Mouse (Mus musculus) MEL (cell line): ENCODE data around the gene Gsg1l. TPM values are rescaled to one million over a fixed set of nuclear protein-coding genes. Genes with fewer than 3 reads are reported as not detected.

Experiments used
- DNase-seq: peaks from one replicate; pipeline ENCODE4 v3.0.0; 2011; ENCODE audit warnings: low read depth, low spot score
- H3K27ac ChIP-seq: 2 replicates; pipeline ENCODE4 v1.5.1; 2012; ENCODE audit warnings: low read depth, mild to moderate bottlenecking, control low read depth, low read length, moderate library complexity; ENCODE audit not compliant: control insufficient read depth
- H3K27me3 ChIP-seq, 2 experiments: fragments of 150-350 bp in 1 of 2; sonication (generic) in 1 of 2; 2 replicates each; pipeline ENCODE4 v1.6.1; 2012; ENCODE audit warnings: low read length in 2 of 2, mild to moderate bottlenecking in 2 of 2, improper control_type of control experiment in 1 of 2, moderate library complexity in 1 of 2; ENCODE audit not compliant: insufficient read depth in 2 of 2, control insufficient read depth in 1 of 2
- H3K36me3 ChIP-seq, 2 experiments: 2 replicates each; pipeline ENCODE4 v1.6.1; 2012 to 2014; ENCODE audit warnings: low read length in 2 of 2, improper control_type of control experiment in 1 of 2, inconsistent platforms in 1 of 2, mild to moderate bottlenecking in 1 of 2; ENCODE audit not compliant: insufficient read depth in 2 of 2, control insufficient read depth in 1 of 2
- H3K4me1 ChIP-seq, 2 experiments: fragments of 150-350 bp in 1 of 2; sonication (generic) in 1 of 2; 2 replicates each; pipeline ENCODE4 v1.6.1; 2012; ENCODE audit warnings: low read length in 2 of 2, improper control_type of control experiment in 1 of 2, mild to moderate bottlenecking in 1 of 2; ENCODE audit not compliant: insufficient read depth in 2 of 2, control insufficient read depth in 1 of 2
- H3K4me3 ChIP-seq, 2 experiments: fragments of 150-350 bp in 1 of 2; sonication (generic) in 1 of 2; 2 replicates each; pipeline ENCODE4 v1.5.1; 2012; ENCODE audit warnings: low read depth in 2 of 2, low read length in 2 of 2, mild to moderate bottlenecking in 2 of 2, moderate library complexity in 2 of 2, control low read depth in 1 of 2, improper control_type of control experiment in 1 of 2; ENCODE audit not compliant: control insufficient read depth in 1 of 2, insufficient read depth in 1 of 2
- H3K79me2 ChIP-seq: 2 replicates; pipeline ENCODE4 v1.6.1; 2012; ENCODE audit warnings: mild to moderate bottlenecking, low read length, moderate library complexity; ENCODE audit not compliant: control insufficient read depth, poor library complexity, insufficient read depth
- H3K9ac ChIP-seq: 2 replicates; pipeline ENCODE4 v1.6.1; 2012; ENCODE audit warnings: low read depth, mild to moderate bottlenecking, control low read depth, low read length, moderate library complexity; ENCODE audit not compliant: control insufficient read depth, poor library complexity, severe bottlenecking
- H3K9me3 ChIP-seq: fragments of 150-350 bp; sonication (generic); replicated peaks from 2 replicates; pipeline ENCODE4 v1.6.1; 2012; ENCODE audit warnings: mild to moderate bottlenecking, low read length, improper control_type of control experiment, moderate library complexity; ENCODE audit not compliant: insufficient read depth
- E2F4 ChIP-seq: IDR thresholded peaks from 2 replicates; pipeline ENCODE4 v1.6.1; 2011; ENCODE audit warnings: low read depth, low read length, improper control_type of control experiment, borderline replicate concordance
- GATA1 ChIP-seq: IDR thresholded peaks from 2 replicates; pipeline ENCODE4 v1.6.1; 2011; ENCODE audit warnings: low read depth, low read length, improper control_type of control experiment
- JUND ChIP-seq: IDR thresholded peaks from 2 replicates; pipeline ENCODE4 v1.6.1; 2011; ENCODE audit warnings: low read depth, mild to moderate bottlenecking, improper control_type of control experiment, low read length
- MAFK ChIP-seq: IDR thresholded peaks from 2 replicates; pipeline ENCODE4 v1.6.1; 2011; ENCODE audit warnings: low read depth, mild to moderate bottlenecking, low read length, improper control_type of control experiment, borderline replicate concordance
- MAX ChIP-seq: IDR thresholded peaks from 2 replicates; pipeline ENCODE4 v1.6.1; 2011; ENCODE audit warnings: low read length, improper control_type of control experiment
- MYC ChIP-seq: IDR thresholded peaks from 2 replicates; pipeline ENCODE4 v1.6.1; 2011; ENCODE audit warnings: low read depth, mild to moderate bottlenecking, low read length, improper control_type of control experiment, moderate library complexity
- NELFE ChIP-seq: IDR thresholded peaks from 2 replicates; pipeline ENCODE4 v1.6.1; 2011; ENCODE audit warnings: low read depth, low read length, improper control_type of control experiment
- NRF1 ChIP-seq: IDR thresholded peaks from 2 replicates; pipeline ENCODE4 v1.6.1; 2014; ENCODE audit warnings: low read depth, mild to moderate bottlenecking, inconsistent platforms, low read length, improper control_type of control experiment, moderate library complexity; ENCODE audit not compliant: poor library complexity, insufficient read depth, severe bottlenecking
- POLR2AphosphoS2 ChIP-seq: IDR thresholded peaks from 2 replicates; pipeline ENCODE4 v1.6.1; 2011; ENCODE audit warnings: low read length, improper control_type of control experiment
- POLR2AphosphoS5 ChIP-seq: IDR thresholded peaks from 2 replicates; pipeline ENCODE4 v1.6.1; 2012; ENCODE audit warnings: low read depth, borderline replicate concordance, mild to moderate bottlenecking, inconsistent platforms, low read length, moderate library complexity, mixed read lengths
- RAD21 ChIP-seq: IDR thresholded peaks from 2 replicates; pipeline ENCODE4 v1.6.1; 2011; ENCODE audit warnings: mild to moderate bottlenecking, low read depth, low read length, improper control_type of control experiment
- SMC3 ChIP-seq: IDR thresholded peaks from 2 replicates; pipeline ENCODE4 v1.6.1; 2011; ENCODE audit warnings: low read depth, low read length, improper control_type of control experiment
- TBP ChIP-seq: IDR thresholded peaks from 2 replicates; pipeline ENCODE4 v1.8.0; 2011; ENCODE audit warnings: low read depth, low read length, improper control_type of control experiment
- UBTF ChIP-seq: IDR thresholded peaks from 2 replicates; pipeline ENCODE4 v1.6.1; 2012; ENCODE audit warnings: low read depth, mild to moderate bottlenecking, inconsistent platforms, low read length, improper control_type of control experiment, moderate library complexity, borderline replicate concordance; ENCODE audit not compliant: insufficient read depth
- ZC3H11A ChIP-seq: IDR thresholded peaks from 2 replicates; pipeline ENCODE4 v1.6.1; 2012; ENCODE audit warnings: low read depth, mild to moderate bottlenecking, inconsistent platforms, low read length, improper control_type of control experiment
- ZKSCAN1 ChIP-seq: IDR thresholded peaks from 2 replicates; pipeline ENCODE4 v1.6.1; 2012; ENCODE audit warnings: low read depth, mild to moderate bottlenecking, inconsistent platforms, low read length, improper control_type of control experiment, moderate library complexity
- polyA plus RNA-seq, 2 experiments: library from polyadenylated mRNA; stranded (reverse) in 1 of 2; unstranded in 1 of 2; fragments of >175 nt in 1 of 2; fragments of >200 nt in 1 of 2; gene quantifications; 2 replicates each; pipeline versions ENCODE4 v1.2.1 to v1.2.4; 2012; ENCODE audit warnings: low replicate concordance in 2 of 2, low read depth in 1 of 2; ENCODE audit not compliant: insufficient read length in 2 of 2, insufficient read depth in 1 of 2, missing spikeins in 1 of 2
- total RNA-seq: library from RNA; depleted of rRNA; stranded (reverse); fragments of 300-350 nt; gene quantifications from 2 replicates; pipeline ENCODE4 v1.2.3, GENCODE M21; 2012

Gene Gsg1l
- total and polyA plus RNA-seq, 3 experiments: not detected

- TF ChIP-seq ZC3H11A (no peak), E2F4 (no peak), ZKSCAN1 (no peak), GATA1 (no peak), TBP (no peak), RAD21 (no peak), MAFK (no peak), SMC3 (no peak)
- TF ChIP-seq, all 39 proteins: peak for 0
- Histone ChIP-seq H3K9ac (no peak overlapping the region), H3K27me3 (no peaks in the 10 kb centered on the region), H3K9me3 (no peaks in the 10 kb centered on the region), H3K4me1 (no peaks in the 10 kb centered on the region), H3K27ac (no peak overlapping the region), H3K79me2 (no peaks in the 10 kb centered on the region), H3K36me3 (no peaks in the 10 kb centered on the region), H3K4me3 (no peak overlapping the region)
- no peak for DNase-seq
These were observed 210.6 kb downstream of the Gsg1l start for GRCm38 (mm10) chr7:125871404-125872201.

- no peak overlapping the region for H3K9ac ChIP-seq
- no peaks in the 10 kb centered on the region for H3K4me1 ChIP-seq
- TF ChIP-seq ZC3H11A: no peak
- no peak for TF ChIP-seq GATA1
- no peak for TF ChIP-seq UBTF
- no peak for TF ChIP-seq RAD21
- TF ChIP-seq NRF1: no peak
- no peak for TF ChIP-seq MAX
- no peak for TF ChIP-seq POLR2AphosphoS5
- TF ChIP-seq ZKSCAN1: no peak
- no peak for TF ChIP-seq JUND
- TF ChIP-seq POLR2AphosphoS2: no peak
- TF ChIP-seq NELFE: no peak
- no peak for TF ChIP-seq MYC
- no peak for DNase-seq
- H3K4me3 ChIP-seq: no peak overlapping the region
- no peaks in the 10 kb centered on the region for H3K79me2 ChIP-seq
- H3K27me3 ChIP-seq: no peaks in the 10 kb centered on the region
- no peaks in the 10 kb centered on the region for H3K9me3 ChIP-seq
- H3K27ac ChIP-seq: no peak overlapping the region
- H3K36me3 ChIP-seq: no peaks in the 10 kb centered on the region
These were observed 213.6 kb downstream of the Gsg1l start for GRCm38 (mm10) chr7:125868570-125868969.
